Mouse (Mus musculus): ENCODE data around the gene Snrnp48. TPM values are rescaled to one million over a fixed set of nuclear protein-coding genes. Genes with fewer than 3 reads are reported as not detected.

Snrnp48 gene
- 59.2 TPM for total RNA-seq (2023)

DNA sequence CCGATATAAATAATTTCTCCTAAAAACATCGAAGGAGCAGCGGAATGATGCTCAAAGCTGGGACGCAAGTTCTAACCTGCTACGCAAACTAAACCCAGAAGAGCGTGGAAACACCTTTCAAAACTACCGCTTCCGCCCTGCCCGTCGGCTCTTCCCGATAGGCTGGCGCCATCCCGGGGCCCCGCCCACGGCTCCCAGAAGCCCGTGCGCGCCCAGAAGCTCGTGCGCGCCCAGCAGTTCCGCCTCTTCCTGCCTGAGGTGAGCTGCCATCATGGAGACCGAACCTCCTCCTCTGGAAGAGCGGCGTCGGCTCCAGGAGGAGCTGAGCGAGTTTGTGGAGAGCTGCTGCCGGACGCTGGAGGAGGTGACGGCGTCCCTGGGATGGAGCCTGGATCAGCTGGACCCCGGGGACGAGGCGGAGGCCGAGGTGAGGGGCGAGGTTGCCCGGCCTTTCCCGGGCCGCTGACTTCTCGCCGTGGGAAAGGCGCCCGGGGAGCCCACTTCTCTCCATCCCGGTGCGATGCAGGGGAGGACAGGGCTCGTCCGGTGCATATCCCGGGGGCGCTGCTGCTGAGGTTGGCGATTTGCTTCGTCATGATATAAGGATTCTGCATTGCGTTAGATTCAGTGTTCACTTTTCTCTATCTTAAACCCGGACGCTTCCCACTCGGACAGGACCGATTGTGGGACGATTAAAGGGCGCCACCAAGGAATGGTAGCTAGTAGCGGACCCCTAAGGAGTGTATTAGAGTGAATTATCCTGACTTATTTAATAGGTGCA is at the start of gene Snrnp48:
TSS of gene Snrnp48 (plus strand) at position 237 of the 781 bp plus-strand sequence.

Other genes starting within 250 kb of the Snrnp48 start
- gene Ssr1, start 210.7 kb upstream of the Snrnp48 start, total RNA-seq (2023): 56.5 TPM
- 220 TPM for gene Riok1, start 167.9 kb upstream of the Snrnp48 start, total RNA-seq (2023)
- 2.2 TPM for gene Cage1, start 167.9 kb upstream of the Snrnp48 start, total RNA-seq (2023)
- 0.15 TPM for gene Dsp, start 53.6 kb upstream of the Snrnp48 start, total RNA-seq (2023)
- gene Bmp6, start 140.2 kb downstream of the Snrnp48 start, total RNA-seq (2023): 0.30 TPM